Mouse (Mus musculus) liver, postnatal 0 days (tissue): ENCODE data around the gene Atp5g1.

Experiments
- CTCF ChIP-seq: sonication (generic); IDR thresholded peaks from 2 replicates; pipeline ENCODE4 v1.5.1; 2016; ENCODE audit warnings: antibody characterized with exemption, low read depth
- EP300 ChIP-seq: IDR thresholded peaks from 2 replicates; pipeline ENCODE4 v1.6.1; 2016; ENCODE audit warnings: antibody characterized with exemption, low read depth, mild to moderate bottlenecking

DNA sequence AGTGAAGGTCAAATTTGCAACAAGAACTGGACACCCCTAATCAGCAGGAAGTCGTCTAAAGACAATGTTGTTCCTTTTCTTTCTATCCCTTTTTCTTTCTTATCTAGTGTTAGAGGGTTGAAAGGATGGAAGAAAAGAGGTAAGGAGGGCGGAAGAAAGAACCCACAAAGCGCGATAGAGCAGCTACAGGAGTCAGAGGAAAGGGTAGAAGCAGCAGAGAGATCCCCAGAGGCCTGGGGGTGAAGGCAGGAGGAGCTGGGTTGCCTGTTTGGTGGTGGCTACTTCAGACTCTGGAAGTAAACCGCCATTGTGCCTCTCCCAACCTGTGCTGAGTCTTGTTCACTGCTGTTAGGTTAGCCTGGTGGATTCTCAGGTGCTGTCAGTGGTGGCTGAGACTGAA, 47.3 kb downstream of the Atp5g1 start:
- TF ChIP-seq CTCF: no peak
- no peak for TF ChIP-seq EP300
